Mouse (Mus musculus) CD4-positive, CD25-positive, alpha-beta regulatory T cell, adult 2 months (primary cell): Measurements from ENCODE around the gene Tpk1.

Experiments used
- DNase-seq: peaks from one replicate; pipeline ENCODE4 v3.0.0-alpha.2; 2012; ENCODE audit warnings: low read depth, low spot score

Tpk1 gene

DNA sequence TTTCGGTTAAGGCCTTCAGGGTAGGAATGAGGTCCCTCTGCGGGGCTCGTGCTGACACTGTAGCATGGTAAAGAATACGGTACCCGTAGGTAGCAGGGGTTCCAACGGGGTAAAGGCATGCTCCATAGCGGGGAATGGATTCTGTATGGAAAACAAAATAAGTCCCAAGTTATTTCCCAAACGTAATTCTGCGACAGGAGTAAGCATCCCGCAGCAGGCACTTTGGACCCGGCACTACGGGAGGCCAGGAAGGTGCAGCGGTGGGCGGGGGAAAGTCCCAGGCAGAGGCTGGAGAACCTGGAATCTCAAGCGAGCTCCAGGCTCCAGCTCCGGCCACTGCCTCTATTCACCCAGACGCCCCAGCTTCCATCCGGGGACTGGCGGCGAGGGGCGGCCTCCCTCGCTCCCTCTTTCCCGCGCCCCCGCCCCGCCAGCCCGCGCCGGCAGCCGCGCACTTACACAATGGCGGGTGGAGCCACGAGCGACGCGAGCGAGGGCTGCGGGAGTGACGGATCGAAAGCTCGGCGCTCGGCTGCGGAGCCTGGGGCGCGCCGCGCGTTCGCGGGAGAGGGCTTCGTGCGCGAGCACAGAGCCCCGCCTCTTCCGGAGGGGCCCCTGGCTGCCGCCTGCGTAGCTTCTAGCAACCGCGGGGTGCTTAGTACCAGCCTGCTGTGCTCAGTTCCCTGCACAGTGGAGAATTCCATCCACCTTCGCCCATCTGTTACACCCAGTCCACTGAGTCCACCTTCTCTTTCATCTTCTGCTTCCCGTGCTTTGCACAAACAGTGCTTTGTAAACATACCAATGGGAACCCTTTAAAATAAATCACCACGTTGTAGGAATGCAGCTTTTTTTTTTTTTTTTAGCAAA lies at the start of gene Tpk1:
Gene Tpk1 (minus strand): TSS at position 602 of the 870 bp plus-strand sequence.
- peak; percentile 97 for DNase-seq

DNA sequence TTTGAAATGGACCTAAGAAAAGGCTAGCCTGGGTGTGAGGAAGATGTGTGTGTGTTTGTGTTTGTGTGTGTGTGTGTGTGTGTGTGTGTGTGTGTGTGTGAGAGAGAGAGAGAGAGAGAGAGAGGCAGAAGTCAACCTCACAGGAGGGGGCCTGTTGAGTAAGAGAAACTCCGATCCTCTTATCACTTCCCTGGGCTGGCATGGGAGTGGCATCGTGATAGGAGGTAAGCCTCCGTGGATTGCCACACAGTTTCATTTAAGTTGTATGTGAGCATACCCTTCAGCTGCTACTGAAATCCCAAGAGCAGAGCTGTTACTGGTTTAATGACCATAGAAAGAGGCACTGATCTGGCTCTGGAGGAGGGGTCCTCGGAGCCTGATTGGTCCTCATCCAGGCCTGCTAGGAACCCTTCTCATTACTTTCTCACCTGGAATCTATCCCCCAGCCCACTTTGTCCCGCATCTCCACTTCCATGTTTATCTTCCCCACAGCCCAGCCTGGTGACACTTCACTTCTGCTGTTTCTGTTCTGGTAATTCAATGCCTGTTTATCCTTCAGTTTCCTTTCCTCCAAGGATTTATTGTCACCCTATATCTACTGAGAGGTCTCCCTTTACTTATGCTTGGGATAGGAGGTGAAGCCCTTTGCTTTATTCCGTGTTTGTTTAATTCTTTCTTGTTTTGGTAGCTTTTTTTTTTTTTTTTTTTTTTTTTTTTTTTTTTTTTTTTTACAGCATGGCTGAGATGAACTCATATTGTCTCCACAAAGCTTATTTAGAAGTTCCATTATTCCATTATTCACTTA lies 36.9 kb upstream of the Tpk1 start:
- DNase-seq: no peak

DNA sequence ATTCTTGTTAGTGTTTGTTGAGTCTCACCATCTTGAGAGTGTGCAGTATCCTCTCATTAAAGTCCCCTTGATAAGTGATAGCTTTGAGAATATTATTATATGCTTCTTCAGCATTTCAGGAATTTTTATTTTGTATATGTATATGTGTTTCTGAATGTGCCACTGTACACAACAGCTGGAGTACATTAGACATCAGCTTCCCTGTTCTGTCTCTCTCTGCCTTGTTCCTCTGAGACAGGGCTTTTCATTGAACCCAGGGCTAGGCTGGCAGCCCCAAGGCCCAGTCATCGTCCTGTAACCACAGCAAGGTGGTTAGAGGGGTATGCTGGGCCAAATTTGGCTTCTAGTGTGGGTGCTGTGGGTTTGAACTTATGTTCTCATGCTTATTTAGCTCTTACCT lies 25.8 kb upstream of the Tpk1 start:
- DNase-seq: no peak

DNA sequence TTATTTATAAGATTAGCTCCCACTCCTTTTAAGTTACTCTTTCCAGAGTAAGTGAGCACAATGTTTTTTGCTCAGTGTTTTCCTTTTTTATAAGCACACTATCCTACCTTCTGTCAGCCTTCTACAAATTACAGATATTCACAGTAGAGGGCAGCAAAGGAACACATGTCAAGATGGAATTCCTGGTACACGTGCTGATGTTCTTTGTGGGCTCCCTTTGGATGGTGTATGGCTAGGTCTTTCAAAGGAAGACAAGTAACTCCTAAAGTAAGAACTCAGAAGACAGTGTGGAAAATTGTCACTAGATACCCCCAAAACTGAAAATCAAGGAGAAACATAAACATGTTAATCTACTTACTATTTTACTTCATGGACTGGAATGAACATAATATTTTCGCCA lies 19.9 kb upstream of the Tpk1 start:
- no peak for DNase-seq

DNA sequence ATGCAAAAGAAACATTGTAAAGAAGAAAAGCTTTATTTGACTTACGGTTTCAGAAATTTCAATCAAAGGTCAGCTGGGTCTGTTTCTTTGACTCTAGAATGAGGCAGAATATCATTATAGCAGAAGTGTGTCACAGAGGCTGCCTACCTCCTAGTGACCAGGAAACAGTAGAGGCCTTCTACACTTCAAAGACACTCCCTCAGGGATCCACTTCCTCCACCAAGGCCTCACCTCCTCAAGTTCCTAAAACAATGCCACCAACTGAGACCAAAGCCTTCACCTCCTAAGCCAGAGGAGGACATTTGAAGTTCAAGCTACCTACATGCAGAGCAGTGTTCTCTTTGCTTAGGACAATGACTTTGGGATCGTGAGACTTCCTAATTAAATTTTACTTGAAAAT lies 16.5 kb upstream of the Tpk1 start:
- no peak for DNase-seq

DNA sequence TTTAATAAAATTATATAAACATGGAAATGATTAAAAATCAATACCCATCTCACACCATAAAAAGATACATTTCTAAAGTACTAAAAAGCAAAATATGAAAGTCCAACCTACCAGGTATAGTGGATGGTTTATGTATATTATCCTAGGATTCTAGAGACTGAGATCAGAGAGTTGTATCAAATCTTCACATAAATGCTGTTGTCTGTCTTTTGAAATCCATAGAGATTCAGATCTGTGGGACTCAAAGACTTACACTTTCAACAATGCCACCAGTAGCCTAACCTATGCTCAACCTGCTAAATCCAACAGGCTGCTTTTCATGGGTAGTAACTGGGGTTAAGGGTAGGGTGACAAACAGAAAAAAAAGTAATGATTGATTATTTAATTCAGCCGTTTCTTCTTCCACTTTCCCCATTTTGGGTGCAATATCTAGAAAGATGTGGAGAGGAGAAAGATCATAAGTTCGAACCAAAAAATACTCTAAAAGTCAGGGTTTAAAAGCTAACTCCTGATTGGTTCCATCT lies 12.7 kb upstream of the Tpk1 start:
- DNase-seq: no peak

DNA sequence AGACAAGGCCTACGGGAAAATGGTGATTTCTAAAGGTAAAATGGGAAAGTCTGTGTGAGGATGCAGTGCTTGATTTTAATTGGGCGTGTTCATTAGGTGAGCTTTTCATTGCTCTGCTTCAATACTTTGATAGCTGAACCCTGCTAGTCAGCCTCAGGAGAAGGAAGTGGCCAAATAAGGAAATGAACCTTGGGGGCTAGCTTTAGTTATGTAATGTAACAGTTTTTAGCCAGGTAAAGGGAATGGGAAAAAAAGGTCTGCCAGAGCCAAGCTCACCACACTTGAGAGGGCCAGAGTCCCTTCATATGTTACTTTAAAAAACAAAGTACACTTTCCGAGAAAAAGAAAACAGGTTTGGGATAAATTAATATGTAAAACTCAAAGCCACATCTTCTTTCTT lies 11.5 kb upstream of the Tpk1 start:
- DNase-seq: no peak

DNA sequence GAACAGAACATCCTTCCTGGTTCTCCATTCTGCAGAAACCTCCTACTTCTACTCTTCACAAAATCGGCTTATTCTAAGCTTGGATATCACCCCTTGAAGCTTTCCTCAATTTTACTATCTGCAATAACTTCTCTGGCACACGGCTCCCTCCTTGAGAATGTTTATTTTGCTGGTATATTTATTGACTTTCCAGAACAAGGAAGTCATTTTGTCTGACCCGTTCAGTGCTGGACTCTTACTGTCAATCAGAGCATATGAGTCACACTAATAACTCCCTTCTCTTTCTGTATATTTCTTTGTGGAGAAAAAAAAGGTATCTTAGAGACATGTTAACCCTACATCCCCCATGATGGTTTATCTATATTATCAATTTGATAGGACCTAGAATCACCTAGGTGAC lies 10.1 kb upstream of the Tpk1 start:
- DNase-seq: no peak

DNA sequence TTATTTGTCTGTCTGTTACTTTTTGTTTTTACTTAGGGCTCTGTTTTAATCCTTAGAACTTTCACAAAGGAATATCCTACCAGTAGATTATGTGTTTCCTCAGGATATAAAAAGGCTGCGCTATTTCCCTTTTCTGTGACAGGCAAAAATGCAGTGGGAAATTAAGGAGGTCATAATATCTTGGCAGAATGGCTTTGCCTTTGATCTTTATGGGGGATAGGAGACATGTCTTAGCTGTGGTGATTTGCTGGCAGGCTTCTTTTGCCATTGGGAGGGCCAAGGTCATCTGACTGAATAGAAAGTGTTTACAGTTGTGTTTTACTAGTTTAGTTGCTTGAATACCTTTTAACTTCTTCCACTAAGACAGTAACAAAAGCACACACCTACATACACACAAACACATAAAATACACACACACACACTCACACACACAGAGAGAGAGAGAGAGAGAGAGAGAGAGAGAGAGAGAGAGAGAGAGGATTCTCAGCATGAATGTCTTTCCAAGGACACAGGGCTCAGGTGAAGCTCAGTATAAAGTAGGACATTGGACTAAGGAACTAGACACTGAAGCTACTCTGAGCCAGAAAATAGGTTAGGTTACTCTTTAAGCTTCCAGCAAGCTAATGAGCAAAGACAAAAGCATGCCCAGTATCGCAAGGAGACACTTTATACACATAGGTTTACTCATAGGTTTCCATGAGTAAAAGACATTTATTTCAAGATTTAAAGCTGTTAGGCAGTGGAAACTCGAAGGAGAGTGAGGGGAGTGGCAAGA lies 9.1 kb upstream of the Tpk1 start:
- no peak for DNase-seq

DNA sequence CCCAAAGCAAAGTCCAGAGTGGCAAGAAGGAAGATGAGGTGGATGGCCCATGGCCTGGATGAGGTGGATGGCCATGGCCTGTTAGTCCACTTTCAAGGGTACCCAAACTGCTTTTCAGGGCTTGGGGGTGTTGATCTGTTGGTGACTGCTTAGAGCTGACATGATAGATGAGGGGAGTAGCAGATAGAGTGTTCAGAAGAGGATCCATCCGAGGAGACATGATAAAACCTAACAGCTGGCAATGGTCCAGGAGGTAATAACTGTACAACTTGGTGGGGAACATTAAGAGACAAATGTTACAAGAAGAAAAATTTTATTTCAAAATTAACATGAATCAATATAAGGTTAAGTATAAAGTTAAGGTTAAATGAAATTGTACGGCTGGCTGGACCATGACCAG lies 4.9 kb upstream of the Tpk1 start:
- DNase-seq: no peak

DNA sequence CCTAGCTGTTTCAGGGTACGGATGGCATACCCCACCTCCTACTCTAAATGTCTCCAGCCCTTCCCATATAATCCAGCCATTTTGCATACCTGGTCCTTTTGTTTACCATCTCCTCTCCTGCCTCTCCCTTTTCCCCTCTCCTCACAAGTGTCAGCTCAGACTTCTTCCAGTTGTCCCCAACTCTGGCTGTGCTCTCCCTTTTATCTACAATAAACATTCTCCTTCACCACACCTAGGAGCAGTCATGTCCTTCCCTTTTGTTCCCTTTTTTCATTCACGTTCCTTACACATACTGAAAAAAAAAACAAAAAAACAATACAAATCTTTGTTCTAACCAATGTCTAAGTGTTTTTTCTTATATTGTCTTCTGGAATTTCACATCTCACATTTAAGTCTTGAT lies 1.6 kb upstream of the Tpk1 start:
- no peak for DNase-seq

DNA sequence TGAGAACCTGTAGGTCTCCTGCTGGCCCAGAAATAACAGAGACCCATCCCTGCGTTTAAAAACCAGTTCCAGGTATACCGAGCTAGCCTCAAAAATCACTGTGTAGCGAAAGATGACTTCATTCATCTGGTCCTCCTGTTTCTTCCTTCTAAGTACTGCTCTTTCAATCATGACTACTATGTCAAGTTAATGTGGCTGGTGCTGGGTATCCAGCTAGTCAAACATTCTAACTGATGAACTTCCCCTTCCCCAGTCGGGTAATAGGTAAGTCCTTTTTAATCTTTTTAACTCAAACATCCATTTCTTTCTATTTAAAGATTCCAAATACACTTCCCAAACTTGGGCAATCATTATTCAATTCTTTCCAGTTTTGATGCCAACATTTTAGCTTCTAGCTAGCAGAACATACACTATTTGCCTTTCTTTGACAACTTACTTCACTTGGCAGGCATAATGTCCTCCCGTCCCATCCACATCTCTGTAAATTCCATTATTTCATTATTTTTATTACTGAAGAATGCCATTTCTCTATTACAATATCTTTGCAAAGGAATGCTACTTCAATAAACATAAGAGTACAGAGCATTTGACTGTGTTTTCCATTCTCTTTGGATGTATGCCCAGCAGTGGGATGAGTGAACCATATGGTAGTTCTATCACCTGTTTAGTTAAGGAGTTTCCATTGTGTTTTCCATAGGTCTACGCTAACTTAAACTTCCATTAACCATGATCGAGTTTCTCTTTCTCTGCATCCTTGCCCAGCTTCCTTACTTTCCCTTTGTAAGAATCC lies 728 bp upstream of the Tpk1 start:
- DNase-seq: no peak

DNA sequence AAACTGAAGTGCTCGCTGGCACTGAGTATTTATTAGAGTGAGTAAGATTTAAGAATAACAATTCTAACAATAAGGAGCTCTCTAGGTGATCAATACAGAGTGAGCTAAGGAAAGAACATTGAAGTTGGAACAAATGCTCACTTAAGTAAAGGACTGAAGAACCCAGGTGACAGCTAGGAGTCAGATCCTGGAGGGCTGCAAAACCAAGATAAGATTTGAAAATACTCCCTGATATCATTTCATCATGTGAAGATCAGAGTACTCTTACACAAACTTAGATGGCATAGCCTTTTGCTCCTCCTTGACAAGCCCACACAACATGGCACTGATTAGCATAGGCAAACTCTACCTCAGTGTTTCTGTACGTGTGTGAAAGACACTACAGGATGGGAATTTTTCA lies 4.3 kb downstream of the Tpk1 start:
- no peak for DNase-seq

DNA sequence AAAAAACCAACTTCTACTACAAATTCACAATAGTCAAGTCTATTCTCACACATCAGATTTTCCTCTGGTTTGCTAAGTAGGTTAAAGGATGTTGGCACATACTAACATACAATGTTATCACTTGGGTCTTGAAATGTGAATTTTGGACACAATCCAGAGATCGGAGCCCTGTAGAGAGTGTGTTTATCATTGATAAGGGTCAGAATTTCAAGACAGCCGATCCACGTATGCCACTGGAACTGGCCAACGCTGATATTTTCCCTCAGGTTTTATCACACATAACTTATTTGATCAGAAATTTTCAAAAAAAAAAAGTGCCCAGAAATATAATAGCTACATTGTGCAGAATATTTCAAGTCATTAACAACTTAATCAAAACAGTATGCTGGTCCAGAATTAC lies 7.8 kb downstream of the Tpk1 start:
- DNase-seq: no peak

DNA sequence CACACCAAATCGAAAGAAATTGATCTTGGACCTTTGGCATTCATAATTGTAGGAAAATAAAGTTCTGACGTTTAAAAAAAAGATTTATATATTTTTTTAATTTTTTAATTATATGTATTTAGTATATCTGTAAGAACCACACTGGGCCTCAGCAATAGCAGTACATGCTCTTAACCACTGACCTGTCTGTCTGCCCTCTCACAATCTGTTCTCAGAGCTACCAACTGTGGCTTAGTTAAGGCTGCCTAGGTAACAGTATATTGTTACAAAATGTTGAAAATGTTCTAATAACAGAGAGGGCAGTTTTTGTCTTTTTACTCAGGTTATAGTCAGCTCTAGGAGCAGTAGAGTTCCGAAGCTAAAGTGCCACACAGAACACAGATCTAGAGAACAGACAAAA lies 8.2 kb downstream of the Tpk1 start:
- no peak for DNase-seq

DNA sequence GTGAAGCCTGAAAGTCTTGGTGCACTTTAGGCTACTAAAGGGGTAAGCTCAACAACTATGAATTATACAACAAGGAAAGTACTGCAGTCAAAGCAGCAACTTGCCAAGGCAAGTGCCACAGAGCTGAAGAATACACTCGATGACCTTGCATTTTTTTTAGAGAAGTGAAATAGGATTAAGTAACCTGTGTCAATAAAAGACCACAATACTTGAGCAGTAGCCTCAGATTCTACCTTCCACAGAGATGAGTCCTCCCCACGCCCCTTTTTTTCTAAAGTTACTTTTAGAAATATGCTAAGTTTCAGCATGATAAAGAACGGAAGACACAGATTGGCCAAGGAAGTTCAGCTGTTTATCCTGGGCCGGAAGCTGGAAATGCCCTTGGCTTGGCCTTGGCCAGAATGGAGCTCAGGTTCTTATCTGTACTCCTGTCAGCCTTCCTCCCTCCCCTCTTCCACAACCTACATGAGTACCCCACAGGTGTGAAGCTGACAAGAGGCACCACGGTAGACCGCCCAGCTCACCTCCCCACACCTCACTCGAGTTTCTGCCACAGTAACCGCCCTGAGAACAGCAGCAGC lies 11.1 kb downstream of the Tpk1 start:
- no peak for DNase-seq

DNA sequence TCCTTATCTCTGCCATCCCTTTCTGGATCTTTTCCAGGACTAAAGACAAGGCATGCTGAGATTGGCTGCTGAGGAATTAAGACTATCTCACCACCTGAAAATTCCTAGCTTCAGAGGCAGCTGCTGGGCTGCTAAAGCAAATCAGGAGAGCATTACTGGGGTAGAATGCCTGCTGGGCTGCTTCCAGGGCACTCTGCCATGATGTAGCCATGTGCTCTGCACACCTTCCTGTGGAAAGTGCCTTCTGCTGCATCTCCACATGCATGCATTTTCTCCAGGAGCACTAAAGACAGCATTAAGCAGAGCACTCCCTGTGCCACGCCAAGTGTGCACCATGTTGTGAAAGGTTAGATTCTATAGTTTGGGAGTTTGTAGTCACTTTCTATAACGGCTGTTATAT lies 16.6 kb downstream of the Tpk1 start:
- no peak for DNase-seq

DNA sequence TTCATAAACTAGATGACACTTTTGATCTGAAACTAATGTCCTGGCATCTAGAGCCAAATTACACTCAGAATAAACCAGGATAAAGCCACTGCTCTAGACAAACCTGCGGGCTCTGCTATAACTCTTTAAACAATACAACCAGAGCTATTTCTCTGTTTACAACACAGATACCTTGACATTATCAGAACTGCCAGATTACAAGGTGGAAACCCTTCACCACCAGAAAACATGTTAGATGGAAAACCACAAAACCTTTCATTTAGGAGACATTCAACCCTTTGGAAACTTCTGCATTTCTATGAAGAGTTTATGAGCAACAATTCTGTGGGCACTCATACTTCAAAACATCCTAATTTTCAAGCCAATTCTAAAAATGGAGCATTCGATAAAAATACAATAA lies 20.4 kb downstream of the Tpk1 start:
- DNase-seq: no peak

DNA sequence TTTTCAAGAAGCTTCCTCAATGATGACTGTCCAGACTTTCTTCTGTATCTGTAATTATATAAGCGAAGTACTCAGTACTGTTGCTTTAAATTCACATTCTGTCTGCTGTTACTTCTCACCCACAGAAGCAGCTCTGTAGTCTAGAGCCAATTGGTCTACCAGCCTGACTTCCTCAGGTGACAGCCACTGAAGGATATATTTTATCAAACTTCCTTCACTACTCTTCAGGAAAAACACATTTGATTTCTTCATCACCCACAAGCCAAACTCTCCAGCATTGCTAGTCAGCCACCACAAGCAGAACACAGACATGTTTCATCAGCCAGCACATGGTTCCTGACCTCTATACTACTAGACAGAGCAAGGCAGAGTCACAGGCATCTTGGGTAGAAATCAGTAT lies 21.0 kb downstream of the Tpk1 start:
- DNase-seq: no peak

DNA sequence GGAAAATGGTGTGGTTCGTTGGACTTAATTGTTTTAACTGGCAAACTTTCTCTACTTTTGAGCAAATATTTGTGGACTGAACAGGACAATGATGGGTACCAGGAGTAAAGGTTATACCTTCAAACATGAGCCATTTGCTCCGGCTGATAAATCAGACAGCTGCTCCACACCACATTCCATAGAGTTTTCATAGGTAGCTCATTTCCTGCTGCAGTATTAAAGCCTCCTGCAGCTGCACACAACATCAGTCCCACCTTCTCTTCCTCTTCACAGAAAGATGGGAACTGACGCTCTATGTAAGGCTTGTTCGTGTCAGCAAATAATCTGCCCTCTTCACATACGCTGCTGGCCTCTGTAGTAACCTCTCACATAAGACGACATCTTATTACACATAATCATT lies 22.4 kb downstream of the Tpk1 start:
- DNase-seq: no peak

DNA sequence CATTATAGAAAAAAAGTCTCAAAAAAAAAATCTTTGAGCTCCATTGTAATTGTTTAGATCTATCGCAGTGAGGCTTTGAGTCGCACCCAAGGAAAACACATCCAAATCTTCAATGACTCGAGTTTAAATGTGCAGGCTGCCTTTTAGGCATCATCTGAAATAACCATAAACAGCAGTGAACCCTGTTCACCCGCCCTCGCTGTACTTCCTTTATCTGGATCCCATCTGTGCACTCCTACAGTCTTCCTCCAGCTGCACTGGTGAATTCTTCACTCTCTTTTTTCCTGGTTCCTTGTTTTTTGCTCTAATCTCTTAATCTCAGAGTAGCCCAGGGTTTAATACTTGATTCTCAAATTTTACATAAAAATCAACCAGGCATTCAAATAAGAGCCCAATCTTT lies 23.7 kb downstream of the Tpk1 start:
- DNase-seq: no peak
